Mouse (Mus musculus) G1E-ER4 (cell line): ENCODE measurements around the gene Asic2. TPM values are rescaled to one million over a fixed set of nuclear protein-coding genes. Genes with fewer than 3 reads are reported as not detected.

Experiments
- GATA1 ChIP-seq: IDR thresholded peaks from one replicate; pipeline ENCODE4 v1.8.0; 2012; ENCODE audit warnings: low read length, inconsistent platforms
- polyA plus RNA-seq: library from polyadenylated mRNA; stranded (reverse); fragments of >175 nt; gene quantifications from 2 replicates; pipeline ENCODE4 v1.2.3, GENCODE M21; 2012

Asic2 gene
- polyA plus RNA-seq, 1 experiment, result not detected

DNA sequence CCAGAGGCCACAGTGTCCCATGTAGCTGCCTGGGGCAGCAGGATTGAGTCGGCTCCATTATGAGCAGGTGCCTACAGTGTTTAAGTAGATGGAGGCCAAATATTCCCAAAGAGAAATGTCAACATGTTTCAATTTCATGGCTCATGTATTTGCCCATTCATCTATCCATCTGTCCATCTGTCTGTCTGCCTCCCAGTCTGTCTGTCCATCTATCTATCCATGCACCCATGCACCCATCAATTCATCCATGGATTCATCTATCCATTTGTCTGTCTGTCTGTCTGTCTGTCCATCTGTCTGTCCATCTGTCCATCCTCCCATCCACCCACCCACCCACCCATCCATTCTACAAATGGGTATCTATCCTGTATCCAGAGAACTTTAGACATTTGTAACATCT, 861.3 kb downstream of the Asic2 start:
- no peak for TF ChIP-seq GATA1

DNA sequence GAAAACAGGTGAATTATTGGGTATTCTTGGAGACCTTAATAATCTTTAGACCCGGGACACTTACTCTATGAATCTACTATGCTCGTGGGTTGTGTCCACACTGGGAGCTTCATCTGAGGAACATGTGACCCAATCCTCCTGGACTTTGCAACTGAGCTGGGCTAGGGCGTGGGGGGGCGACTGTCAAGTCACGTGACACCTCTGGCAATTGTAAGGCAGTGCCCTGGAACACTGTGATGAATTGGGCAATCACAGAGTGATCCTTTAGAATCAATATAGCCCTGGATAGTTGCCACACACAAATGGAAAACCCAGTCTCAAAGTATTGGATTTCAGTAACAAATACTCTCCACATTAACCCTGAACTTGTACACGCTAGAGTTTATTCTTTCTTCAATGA, 867.4 kb downstream of the Asic2 start:
- no peak for TF ChIP-seq GATA1

DNA sequence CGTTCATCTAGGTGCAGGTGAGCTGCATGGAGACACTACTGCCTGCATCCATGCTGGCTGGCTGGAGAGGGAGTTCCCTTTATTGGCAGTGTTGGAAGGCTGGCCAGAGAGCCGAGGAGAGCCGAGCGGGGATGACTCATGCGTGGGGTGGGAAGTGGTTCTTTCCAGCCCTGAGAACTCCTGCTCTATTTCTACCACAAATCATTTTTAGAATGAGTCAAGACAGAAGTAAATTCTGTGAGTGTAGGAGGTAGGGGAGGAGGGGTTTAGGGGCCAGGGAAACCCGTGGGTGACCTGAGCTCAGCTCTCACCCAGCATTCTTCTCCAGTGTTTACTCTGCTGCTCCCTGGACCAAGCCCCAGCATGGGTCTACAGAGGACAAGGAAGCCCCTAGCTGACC, 872.2 kb downstream of the Asic2 start:
- no peak for TF ChIP-seq GATA1

GRCm38 (mm10) chr11:81094581-81094980, 873.7 kb downstream of the Asic2 start:
- no peak for TF ChIP-seq GATA1

DNA sequence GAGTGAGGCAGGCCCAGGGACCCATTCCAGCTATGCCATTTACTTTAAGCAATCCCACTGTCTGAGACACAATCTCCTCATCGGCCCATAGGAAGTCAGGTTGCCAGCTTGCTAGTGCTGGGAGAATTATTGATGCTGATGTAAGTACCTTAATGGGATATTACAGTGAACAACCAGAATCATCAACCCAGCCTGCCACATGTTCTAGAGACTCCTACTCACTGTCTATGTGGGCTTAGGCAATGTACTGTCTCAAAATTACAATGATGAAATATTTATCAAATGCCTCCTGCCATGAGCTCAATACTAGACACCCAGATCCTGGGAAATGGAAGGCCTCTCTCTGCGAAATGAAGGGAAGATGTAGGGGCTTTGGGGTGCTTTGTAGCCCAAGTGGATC, 876.1 kb downstream of the Asic2 start:
- no peak for TF ChIP-seq GATA1

GRCm38 (mm10) chr11:81083822-81084221, 884.4 kb downstream of the Asic2 start:
- TF ChIP-seq GATA1, result no peak

DNA sequence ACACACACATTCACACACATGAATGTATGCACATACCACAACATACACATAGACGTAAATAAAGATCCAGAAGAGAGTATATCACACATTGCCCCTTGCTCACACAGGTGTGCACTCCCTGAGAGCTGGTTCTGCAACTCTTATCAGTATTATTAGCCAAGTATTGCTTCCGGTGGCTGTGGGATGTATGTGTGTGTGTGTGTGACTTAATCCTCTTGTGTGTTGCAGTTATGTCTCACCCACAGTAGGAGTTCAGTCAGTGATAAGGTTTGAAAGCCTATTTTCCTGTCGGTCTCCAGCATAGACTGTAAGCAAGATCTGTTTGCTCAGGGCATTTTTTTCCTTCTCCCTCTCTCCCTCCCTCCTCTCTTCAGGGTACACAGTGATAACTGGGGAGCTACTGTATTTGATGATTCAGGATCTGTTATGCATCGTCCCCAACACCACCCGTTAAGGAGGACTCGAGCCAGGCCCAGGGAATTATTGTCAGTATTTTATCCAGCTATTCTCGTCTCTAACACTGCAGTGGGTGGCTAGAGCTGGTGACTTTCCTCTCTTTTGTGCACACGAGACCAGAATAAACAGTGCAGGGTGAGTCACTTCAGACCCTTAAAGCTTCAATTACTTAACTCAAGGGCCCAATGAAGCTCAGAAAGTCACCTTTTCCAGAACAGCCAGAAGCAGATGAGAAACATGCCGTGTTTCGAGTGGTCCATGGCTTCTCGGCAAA, 888.0 kb downstream of the Asic2 start:
- no peak for TF ChIP-seq GATA1

- TF ChIP-seq GATA1, result no peak
Observed at GRCm38 (mm10) chr11:81079237-81079636, 889.0 kb downstream of the Asic2 start.

DNA sequence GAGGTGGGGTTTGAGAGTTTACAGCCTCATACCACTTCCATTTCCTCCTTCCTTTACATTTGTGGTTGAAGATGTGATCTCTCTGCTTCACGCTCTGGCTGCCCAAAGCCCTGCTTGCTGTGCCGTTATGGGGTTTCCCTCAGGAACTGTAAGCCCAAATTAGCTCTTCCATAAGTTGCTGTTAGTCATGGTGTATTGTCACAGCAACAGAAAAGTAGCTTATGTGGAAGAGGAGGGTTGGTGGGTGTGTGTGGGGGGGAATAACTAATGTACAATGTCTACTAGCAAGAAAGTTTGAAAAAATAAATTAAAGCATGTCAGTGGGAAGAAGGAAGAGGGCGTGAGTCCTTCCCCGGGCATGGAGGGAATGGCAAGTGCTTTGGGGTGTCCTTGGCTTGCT, 896.4 kb downstream of the Asic2 start:
- TF ChIP-seq GATA1, result no peak

DNA sequence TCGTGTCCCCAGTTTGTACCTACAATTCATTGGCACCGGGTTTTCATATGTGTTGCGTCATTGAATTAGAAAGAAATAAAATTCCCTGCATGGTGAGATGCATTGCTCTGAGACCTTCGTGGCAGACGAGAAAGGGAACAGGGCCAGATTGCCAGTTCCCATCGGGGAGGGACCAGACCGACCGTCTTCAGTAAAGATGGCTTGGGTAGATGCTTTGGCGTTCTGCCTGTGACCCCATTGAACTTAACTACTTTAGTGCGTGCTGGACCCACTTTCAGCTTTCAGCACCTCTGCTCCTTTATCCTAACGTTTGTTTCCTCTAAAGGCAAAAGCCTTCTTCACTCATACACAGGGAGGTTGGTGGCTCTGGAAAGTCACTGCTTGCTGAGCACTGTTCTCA, 902.9 kb downstream of the Asic2 start:
- TF ChIP-seq GATA1, result no peak

GRCm38 (mm10) chr11:81064006-81064405, 904.3 kb downstream of the Asic2 start:
- TF ChIP-seq GATA1, result no peak

DNA sequence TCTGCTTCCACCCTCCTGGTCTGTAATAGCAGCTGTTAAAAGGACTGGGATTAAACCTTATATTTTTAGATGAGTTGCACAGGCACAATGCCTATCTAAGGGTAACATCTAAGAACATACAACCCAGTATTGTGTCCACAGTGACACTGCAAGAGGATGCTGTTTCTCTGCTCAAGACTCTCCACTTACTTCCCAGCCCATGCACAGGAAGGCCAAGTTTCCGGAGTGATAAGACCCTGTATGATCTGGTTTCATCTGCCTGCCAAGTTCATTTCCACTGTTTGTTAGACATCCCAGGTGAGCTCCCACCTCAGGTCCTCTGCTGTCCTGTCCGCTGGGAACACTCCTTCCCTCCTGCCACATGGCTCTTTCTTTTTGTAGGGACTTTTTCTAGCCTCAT, 908.2 kb downstream of the Asic2 start:
- TF ChIP-seq GATA1, result no peak

DNA sequence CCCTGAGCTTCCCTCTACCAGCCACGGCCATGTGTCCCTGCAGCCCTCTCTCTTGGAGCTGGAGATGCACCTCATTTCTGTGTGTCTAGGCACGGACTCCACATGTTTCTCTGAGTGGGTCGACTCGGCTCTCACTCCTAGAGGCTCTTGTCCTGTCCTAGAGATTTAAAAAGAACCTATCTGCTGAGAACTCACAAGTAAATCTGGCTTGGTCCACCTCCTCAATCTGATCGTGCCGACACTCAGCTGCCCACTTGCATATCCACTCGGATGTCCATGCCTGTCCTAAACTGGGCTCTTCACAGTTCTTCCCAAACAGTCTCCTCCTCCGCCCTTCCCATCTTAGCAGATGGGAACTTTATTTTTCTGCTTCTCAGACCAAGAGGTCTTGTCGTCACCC, 908.7 kb downstream of the Asic2 start:
- TF ChIP-seq GATA1, result no peak

- no peak for TF ChIP-seq GATA1
Observed at GRCm38 (mm10) chr11:81057506-81057905, 910.8 kb downstream of the Asic2 start.

DNA sequence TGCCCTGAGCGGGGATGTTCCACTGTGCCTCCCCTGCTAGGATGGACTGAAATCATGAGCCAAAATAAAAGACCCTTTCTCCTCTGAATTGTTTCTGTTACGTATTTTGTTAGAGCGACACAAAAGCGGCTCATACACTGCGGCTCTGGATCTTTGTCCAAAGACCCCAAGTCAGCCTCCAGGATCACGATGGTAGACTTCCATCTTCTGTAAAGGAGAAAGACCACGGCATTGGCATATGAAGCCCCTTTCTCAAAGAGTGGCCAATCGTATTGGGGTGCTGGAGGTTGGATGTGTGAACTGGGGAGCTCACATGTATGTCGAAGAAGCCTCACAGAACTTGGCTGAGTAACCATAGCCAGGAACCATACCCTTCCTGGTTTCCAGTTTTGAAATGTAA, 911.5 kb downstream of the Asic2 start:
- TF ChIP-seq GATA1, result no peak

- no peak for TF ChIP-seq GATA1
Observed at GRCm38 (mm10) chr11:81055446-81056145, 912.7 kb downstream of the Asic2 start.

DNA sequence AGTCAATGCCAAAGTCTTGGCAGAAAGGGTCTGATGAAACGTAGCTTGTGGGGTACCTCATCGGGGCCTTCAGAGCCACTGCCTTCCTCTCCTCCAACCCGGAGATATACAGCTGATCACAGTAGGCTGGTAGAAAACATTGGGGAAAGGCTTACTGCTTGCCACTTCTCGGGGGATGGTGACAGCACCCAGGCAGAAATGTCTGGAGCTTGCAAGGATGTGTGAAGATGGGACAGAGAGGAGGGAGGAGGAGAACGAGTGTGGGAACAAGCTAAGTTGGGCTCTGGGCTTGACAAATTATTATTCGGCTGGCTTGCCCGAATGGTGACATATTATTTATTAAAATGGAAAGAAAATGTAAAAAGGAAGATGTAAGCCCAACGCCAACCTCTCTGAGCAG, 914.4 kb downstream of the Asic2 start:
- no peak for TF ChIP-seq GATA1
